Comparison of ENCODE assay signal across 27 mouse cellular contexts in genomic region chr1:194908956-194909355, GRCm38 (mm10). TPM values are rescaled to one million over a fixed set of nuclear protein-coding genes. Genes with fewer than 3 reads are reported as not detected.
DNase-seq lines count a peak whose midpoint lies in the region; ATAC-seq and TF ChIP-seq lines count a peak whose summit lies in the region.
"Had no signal": no experiment of that assay in that cellular context is flagged by ENCODE, and none has a peak within 500 bp of the region (broad histone marks: within the 10 kb centered on the region; RNA-seq: fewer than 3 reads in every experiment).

No protein-coding gene starts in this region.

- intact Hi-C loops in gastrocnemius, postnatal 14 days (cut with DNase I; ENCODE audit: low total_unique reads): no loop called here

- H3K9ac ChIP-seq in kidney, postnatal 0 days (ENCODE audit: low read depth, low read length): no peak overlapping the region
- H3K9ac ChIP-seq: embryonic facial prominence, embryonic 12.5 days; embryonic facial prominence, embryonic 15.5 days; forebrain, postnatal 0 days; heart, embryonic 13.5 days; hindbrain, embryonic 14.5 days had no signal

- no peaks in the 10 kb centered on the region for H3K9me3 ChIP-seq in kidney, postnatal 0 days (replicated peaks; ENCODE audit: low read length)
- H3K9me3 ChIP-seq: embryonic facial prominence, embryonic 12.5 days; embryonic facial prominence, embryonic 15.5 days; G1E; heart, embryonic 13.5 days had no signal

- H3K4me1 ChIP-seq in kidney, postnatal 0 days (replicated peaks; ENCODE audit: insufficient read depth, low read length): no peaks in the 10 kb centered on the region
- H3K4me1 ChIP-seq: embryonic facial prominence, embryonic 12.5 days; embryonic facial prominence, embryonic 15.5 days; heart, embryonic 13.5 days had no signal

- no peak overlapping the region for H3K27ac ChIP-seq in kidney, postnatal 0 days
- H3K27ac ChIP-seq: embryonic facial prominence, embryonic 12.5 days; embryonic facial prominence, embryonic 15.5 days; gastrocnemius, adult 2 months; heart, embryonic 13.5 days; hindbrain, embryonic 14.5 days; hindbrain, postnatal 0 days had no signal

- no peak overlapping the region for H3K4me2 ChIP-seq in kidney, postnatal 0 days (ENCODE audit: low read length)
- H3K4me2 ChIP-seq: embryonic facial prominence, embryonic 12.5 days; embryonic facial prominence, embryonic 15.5 days; heart, embryonic 13.5 days; hindbrain, embryonic 14.5 days had no signal

- H3K4me3 ChIP-seq in kidney, postnatal 0 days (replicated peaks; ENCODE audit: low read depth, low read length): no peak overlapping the region
- H3K4me3 ChIP-seq: embryonic facial prominence, embryonic 12.5 days; embryonic facial prominence, embryonic 15.5 days; gastrocnemius, adult 2 months; heart, embryonic 13.5 days had no signal

- no peak for TF ChIP-seq CTCF in kidney, postnatal 0 days (IDR thresholded peaks at IDR 0.05; ENCODE audit: low read depth)

- no peaks in the 10 kb centered on the region for H3K36me3 ChIP-seq in kidney, postnatal 0 days (ENCODE audit: insufficient read depth, low read length)
- H3K36me3 ChIP-seq: embryonic facial prominence, embryonic 12.5 days; embryonic facial prominence, embryonic 15.5 days; G1E; heart, embryonic 13.5 days had no signal

- no peaks in the 10 kb centered on the region for H3K27me3 ChIP-seq in kidney, postnatal 0 days (ENCODE audit: insufficient read depth, low read length)
- H3K27me3 ChIP-seq: CH12.LX; embryonic facial prominence, embryonic 12.5 days; embryonic facial prominence, embryonic 15.5 days; heart, embryonic 13.5 days had no signal

- peak; percentile 13 for DNase-seq in kidney, postnatal 0 days (ENCODE audit: low spot score)
- no peak for DNase-seq in kidney, postnatal 10 days
- DNase-seq in 3T3-L1 (ENCODE audit: low read depth, low spot score) (peak; percentile 87), NIH3T3 (ENCODE audit: low read depth) (peak; percentile 67)
- no peak for DNase-seq in lung, postnatal 14 days
- DNase-seq in gastrocnemius, postnatal 14 days: no peak
- no peak for DNase-seq in right cerebral cortex, postnatal 25 days
- DNase-seq: adrenal gland, postnatal 14 days; cerebellum, adult 11 months; cerebellum, adult 2 months; cerebellum, adult 9-11 months; cerebellum, postnatal 25 days; forebrain, postnatal 0 days; gastrocnemius, adult 2 months; gastrocnemius, postnatal 25 days; heart, adult 18-20 months; heart, postnatal 14 days; heart, postnatal 4 days had no signal

- ATAC-seq in kidney, postnatal 0 days (replicated peaks; ENCODE audit: low FRiP score, low read depth): no peak
- ATAC-seq: forebrain, embryonic 14.5 days; forebrain, postnatal 0 days; hindbrain, postnatal 0 days; inflammation-experienced regulatory T-cells, adult 6 months had no signal

RNA-seq across cellular contexts. Expression of gene Cd34, which starts 29.7 kb away (rescaled TPM):
- polyA plus RNA-seq in kidney, postnatal 0 days (2015; fragmentation: Nextera tagmentation; extraction: Ambion mirVana): 84.6 and 91.2 TPM in 2 replicates
- total RNA-seq in gastrocnemius, postnatal 14 days (2021): 100 to 1,000 TPM; 105 to 136 TPM
- total RNA-seq: CH12.LX had no signal

Comparison
In these comparisons a context has a peak if more than half of its experiments do, and no peak if none do; other contexts are left out.
1. DNase-seq: peak in kidney, postnatal 0 days (single experiment), 3T3-L1 (single experiment) and NIH3T3 (single experiment); none in kidney, postnatal 10 days (single experiment), lung, postnatal 14 days (single experiment), gastrocnemius, postnatal 14 days (single experiment) and right cerebral cortex, postnatal 25 days (single experiment).